Mouse (Mus musculus): ENCODE measurements around the gene Bcl2l15. TPM values are rescaled to one million over a fixed set of nuclear protein-coding genes. Genes with fewer than 3 reads are reported as not detected.

The Bcl2l15 gene
- polyA plus RNA-seq, 1 experiment from 2014 or later, result 0.70 TPM

DNA sequence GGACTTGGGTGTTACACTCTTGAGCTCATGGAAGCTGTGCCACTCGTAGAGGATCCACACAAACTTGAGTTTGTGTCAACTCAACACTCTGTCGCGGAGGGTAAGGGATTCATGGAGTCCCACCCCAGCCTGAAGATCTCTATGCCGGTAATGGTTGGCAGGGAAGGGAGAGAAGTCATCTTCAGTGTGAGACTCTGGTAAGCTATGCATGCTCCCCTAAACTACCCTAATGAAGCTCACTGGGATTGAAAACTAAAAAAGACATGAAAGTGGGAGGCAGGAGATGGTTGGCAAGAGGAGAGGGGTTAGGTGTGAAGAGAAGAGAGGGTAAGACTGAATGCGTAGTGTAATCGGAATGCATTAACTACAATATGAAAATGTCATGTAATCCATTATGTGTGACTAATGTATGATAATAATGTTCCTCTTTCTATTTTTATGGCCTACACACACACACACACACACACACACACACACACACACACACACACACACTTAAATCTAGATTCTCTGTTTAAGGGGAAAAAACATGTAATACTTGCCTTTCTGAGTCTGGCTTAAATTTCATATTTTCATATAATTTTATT is 25.7 kb downstream of the Bcl2l15 start:
- H3K9me3 ChIP-seq (replicated peaks; ENCODE audit: control insufficient read depth, low read length), result no peaks in the 10 kb centered on the region
- H3K36me3 ChIP-seq (ENCODE audit: control insufficient read depth, insufficient read depth, low read length), result no peaks in the 10 kb centered on the region
- no peak overlapping the region for H3K9ac ChIP-seq (ENCODE audit: low read length)
- no peak for ATAC-seq (ENCODE audit: insufficient read depth, low FRiP score)
- H3K27ac ChIP-seq (ENCODE audit: low read length), result no peak overlapping the region
- H3K27me3 ChIP-seq (ENCODE audit: control insufficient read depth, insufficient read depth, low read length), result no peaks in the 10 kb centered on the region
- 84% methylated on average over 6 of the region's 6 CpGs for WGBS
- H3K4me1 ChIP-seq (ENCODE audit: control insufficient read depth, insufficient read depth, low read length), result 0 out of 2 replicates have a peak, but pooled peaks cover 4% of the 10 kb centered on the region
- no peak overlapping the region for H3K4me2 ChIP-seq (ENCODE audit: low read depth, low read length)
- no peak overlapping the region for H3K4me3 ChIP-seq (replicated peaks; ENCODE audit: low read length)

DNA sequence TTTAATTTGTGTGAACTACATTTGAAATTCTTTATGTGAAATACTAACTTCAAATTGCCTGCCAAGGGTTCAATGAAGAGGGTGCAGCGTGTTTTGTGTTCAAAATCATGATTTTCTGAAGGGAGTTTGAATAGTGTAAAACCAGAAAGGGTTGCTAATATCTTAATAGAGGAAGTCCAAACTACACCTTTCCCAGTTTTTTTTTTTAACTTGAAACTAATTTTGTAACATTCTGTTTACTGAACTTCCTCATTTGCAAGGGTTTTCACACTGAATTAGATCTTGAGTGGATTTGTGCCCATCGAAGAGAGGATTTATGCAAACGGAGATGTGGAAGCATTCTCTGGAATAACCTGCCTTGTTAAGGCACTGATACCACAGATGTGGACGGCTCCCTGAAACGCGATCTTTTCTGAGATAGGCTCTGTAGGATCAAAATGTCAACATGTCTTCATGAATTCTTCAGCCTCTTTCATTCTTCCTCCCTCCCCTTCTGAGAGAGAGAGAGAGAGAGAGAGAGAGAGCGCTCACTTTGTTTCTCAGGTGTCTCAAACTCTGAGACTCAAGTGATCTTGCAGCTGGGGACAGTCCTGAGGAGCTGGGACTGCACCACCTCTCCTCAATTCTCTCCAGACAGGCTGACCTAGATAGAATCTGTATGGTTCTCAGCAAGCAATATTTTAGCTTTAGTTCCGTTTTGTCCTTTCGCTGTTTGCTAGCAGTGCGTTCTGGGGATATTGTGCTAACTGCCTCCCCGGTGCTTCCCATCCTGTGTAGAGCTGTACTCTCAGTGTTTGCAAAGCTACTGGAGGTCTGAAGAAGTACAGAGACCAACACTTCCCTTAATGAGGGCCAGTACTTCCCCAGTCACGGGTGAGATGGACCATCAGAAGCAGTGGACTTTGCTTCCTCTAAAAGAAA is 26.7 kb downstream of the Bcl2l15 start, which contains the start of gene Ptpn22:
Ptpn22 (plus strand) TSS at position 915 of the 921 bp plus-strand sequence.
- H3K9me3 ChIP-seq (replicated peaks; ENCODE audit: control insufficient read depth, low read length), result no peaks in the 10 kb centered on the region
- 66% methylated on average over 12 of the region's 12 CpGs for WGBS
- 0 out of 2 replicates have a peak, but pooled peaks cover 4% of the 10 kb centered on the region for H3K4me1 ChIP-seq (ENCODE audit: control insufficient read depth, insufficient read depth, low read length)
- no peaks in the 10 kb centered on the region for H3K27me3 ChIP-seq (ENCODE audit: control insufficient read depth, insufficient read depth, low read length)
- H3K27ac ChIP-seq (ENCODE audit: low read length), result peak within 1 kb of the TSS; percentile 57
- H3K36me3 ChIP-seq (ENCODE audit: control insufficient read depth, insufficient read depth, low read length), result no peaks in the 10 kb centered on the region
- ATAC-seq (ENCODE audit: insufficient read depth, low FRiP score), result no peak
- H3K4me2 ChIP-seq (ENCODE audit: low read depth, low read length), result no peak within 1 kb of the TSS
- no peak within 1 kb of the TSS for H3K9ac ChIP-seq (ENCODE audit: low read length)
- H3K4me3 ChIP-seq (replicated peaks; ENCODE audit: low read length), result 0 out of 2 replicates have a peak within 1 kb of the TSS, but pooled peaks have one; percentile 11

DNA sequence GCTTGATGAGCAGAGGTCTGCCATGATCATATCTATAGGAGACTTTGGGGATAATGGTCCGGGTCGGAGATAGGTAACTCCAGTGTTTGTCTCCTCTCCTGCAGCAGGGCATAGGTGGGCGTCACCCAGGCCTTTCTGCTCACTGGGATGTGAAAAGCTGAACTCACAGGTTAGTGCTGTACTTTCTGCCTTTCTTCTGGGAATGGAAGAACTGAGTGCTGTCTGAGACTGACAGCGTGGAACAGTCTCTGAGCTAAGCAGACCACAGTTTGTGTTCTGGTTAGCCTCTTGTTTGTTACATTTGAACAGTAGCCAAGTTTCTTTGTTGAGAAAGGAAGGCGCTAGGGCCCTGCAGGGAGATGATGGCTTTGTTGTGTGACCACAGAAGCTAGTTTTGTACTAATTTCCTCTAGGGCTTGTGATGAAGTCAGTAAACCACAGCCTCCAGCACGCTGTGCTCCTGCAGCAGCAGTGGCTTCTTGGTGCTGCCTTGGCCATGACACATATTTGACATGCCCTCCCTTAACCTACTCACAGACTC is 27.5 kb downstream of the Bcl2l15 start:
- H3K27ac ChIP-seq (ENCODE audit: low read length), result peak overlapping the region; percentile 57
- H3K9me3 ChIP-seq (replicated peaks; ENCODE audit: control insufficient read depth, low read length), result no peaks in the 10 kb centered on the region
- no peak overlapping the region for H3K9ac ChIP-seq (ENCODE audit: low read length)
- no peak overlapping the region for H3K4me3 ChIP-seq (replicated peaks; ENCODE audit: low read length)
- no peak overlapping the region for H3K4me2 ChIP-seq (ENCODE audit: low read depth, low read length)
- H3K27me3 ChIP-seq (ENCODE audit: control insufficient read depth, insufficient read depth, low read length), result no peaks in the 10 kb centered on the region
- 0 out of 2 replicates have a peak, but pooled peaks cover 4% of the 10 kb centered on the region for H3K4me1 ChIP-seq (ENCODE audit: control insufficient read depth, insufficient read depth, low read length)
- 65% methylated on average over 6 of the region's 6 CpGs for WGBS
- no peak for ATAC-seq (ENCODE audit: insufficient read depth, low FRiP score)
- no peaks in the 10 kb centered on the region for H3K36me3 ChIP-seq (ENCODE audit: control insufficient read depth, insufficient read depth, low read length)

DNA sequence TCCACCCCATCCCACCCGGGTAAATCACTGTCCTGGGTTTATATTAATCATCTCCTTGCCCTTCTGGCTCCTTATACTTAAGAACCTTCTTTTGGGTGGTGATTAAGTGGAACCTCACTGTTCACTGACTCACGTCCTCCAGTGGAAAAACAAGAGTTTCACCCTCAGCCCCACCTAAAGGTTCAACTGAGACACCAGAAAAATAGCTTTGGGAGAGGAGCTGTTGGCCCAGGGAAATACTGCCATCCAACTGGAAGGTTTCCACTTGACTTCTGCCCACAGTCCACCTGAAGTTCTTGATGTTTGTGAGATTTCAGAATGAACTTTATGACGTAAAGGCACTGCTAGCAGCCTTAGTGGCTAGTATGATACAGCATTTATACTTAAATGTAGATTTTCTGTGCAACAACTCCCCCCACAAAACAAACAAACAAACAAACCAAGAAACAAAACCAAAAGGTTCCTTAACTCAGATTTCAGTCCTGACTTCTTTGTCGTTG is 30.4 kb downstream of the Bcl2l15 start:
- H3K27ac ChIP-seq (ENCODE audit: low read length), result no peak overlapping the region
- no peak overlapping the region for H3K4me2 ChIP-seq (ENCODE audit: low read depth, low read length)
- H3K9ac ChIP-seq (ENCODE audit: low read length), result no peak overlapping the region
- no peak for ATAC-seq (ENCODE audit: insufficient read depth, low FRiP score)
- WGBS, result 67% methylated on average over 4 of the region's 4 CpGs
- H3K4me3 ChIP-seq (replicated peaks; ENCODE audit: low read length), result no peak overlapping the region
- no peaks in the 10 kb centered on the region for H3K36me3 ChIP-seq (ENCODE audit: control insufficient read depth, insufficient read depth, low read length)
- 0 out of 2 replicates have a peak, but pooled peaks cover 4% of the 10 kb centered on the region for H3K4me1 ChIP-seq (ENCODE audit: control insufficient read depth, insufficient read depth, low read length)
- no peaks in the 10 kb centered on the region for H3K27me3 ChIP-seq (ENCODE audit: control insufficient read depth, insufficient read depth, low read length)
- no peaks in the 10 kb centered on the region for H3K9me3 ChIP-seq (replicated peaks; ENCODE audit: control insufficient read depth, low read length)

DNA sequence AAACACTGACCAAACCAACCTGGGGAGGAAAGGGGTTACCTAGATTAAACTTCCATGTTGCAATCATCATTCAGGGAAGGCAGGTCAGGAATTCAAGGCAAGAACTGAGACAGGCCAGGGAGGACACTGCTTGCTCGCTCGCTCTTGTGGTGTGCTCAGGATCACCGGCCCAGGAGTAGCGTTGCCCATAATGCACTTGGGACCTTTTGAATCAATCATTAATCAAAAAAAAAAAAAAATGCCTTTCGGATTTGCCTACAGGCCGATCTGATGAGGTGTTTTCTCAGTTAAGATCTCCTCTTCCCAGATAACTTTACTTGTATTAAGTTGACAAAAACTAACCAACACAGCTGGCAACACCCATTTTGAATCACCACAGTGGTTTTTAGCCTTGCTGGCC is 31.8 kb downstream of the Bcl2l15 start:
- Histone ChIP-seq H3K36me3 (ENCODE audit: control insufficient read depth, insufficient read depth, low read length) (no peaks in the 10 kb centered on the region), H3K9me3 (replicated peaks; ENCODE audit: control insufficient read depth, low read length) (no peaks in the 10 kb centered on the region), H3K27me3 (ENCODE audit: control insufficient read depth, insufficient read depth, low read length) (no peaks in the 10 kb centered on the region), H3K4me1 (ENCODE audit: control insufficient read depth, insufficient read depth, low read length) (0 out of 2 replicates have a peak, but pooled peaks cover 4% of the 10 kb centered on the region), H3K4me2 (ENCODE audit: low read depth, low read length) (no peak overlapping the region), H3K4me3 (replicated peaks; ENCODE audit: low read length) (no peak overlapping the region), H3K9ac (ENCODE audit: low read length) (no peak overlapping the region), H3K27ac (ENCODE audit: low read length) (no peak overlapping the region)
- WGBS, result 75% methylated on average over 6 of the region's 6 CpGs
- ATAC-seq (ENCODE audit: insufficient read depth, low FRiP score), result no peak

DNA sequence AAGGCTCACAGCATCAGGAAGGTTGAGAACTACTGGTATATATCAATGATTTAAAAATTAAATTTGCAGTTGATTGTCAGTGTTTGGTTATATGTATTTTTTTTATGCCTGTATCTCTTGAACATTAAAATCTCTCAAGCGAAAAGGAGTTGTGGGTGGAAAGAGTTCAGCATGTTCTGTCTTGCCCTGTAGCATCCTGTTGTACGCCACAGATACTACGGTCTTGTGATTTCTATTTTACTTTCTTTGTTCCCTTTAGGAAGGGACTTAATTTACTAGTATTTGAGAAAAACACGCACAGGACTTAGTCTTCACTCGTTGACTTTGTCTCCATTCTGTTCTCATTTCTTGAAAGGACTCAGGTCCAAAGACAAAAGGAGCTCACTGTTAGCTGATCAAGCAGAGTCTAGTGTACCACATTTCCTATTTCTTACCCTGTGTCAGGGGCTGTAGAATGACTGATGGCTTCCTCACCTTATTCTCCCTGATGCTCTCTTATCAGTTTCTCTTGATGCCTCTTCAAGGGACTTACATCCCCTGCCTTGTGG is 35.1 kb downstream of the Bcl2l15 start:
- H3K4me1 ChIP-seq (ENCODE audit: control insufficient read depth, insufficient read depth, low read length), result no peaks in the 10 kb centered on the region
- no peaks in the 10 kb centered on the region for H3K36me3 ChIP-seq (ENCODE audit: control insufficient read depth, insufficient read depth, low read length)
- WGBS, result 82% methylated on average over 5 of the region's 5 CpGs
- H3K4me2 ChIP-seq (ENCODE audit: low read depth, low read length), result no peak overlapping the region
- no peak for ATAC-seq (ENCODE audit: insufficient read depth, low FRiP score)
- no peak overlapping the region for H3K9ac ChIP-seq (ENCODE audit: low read length)
- no peak overlapping the region for H3K4me3 ChIP-seq (replicated peaks; ENCODE audit: low read length)
- H3K27ac ChIP-seq (ENCODE audit: low read length), result no peak overlapping the region
- no peaks in the 10 kb centered on the region for H3K9me3 ChIP-seq (replicated peaks; ENCODE audit: control insufficient read depth, low read length)
- no peaks in the 10 kb centered on the region for H3K27me3 ChIP-seq (ENCODE audit: control insufficient read depth, insufficient read depth, low read length)

DNA sequence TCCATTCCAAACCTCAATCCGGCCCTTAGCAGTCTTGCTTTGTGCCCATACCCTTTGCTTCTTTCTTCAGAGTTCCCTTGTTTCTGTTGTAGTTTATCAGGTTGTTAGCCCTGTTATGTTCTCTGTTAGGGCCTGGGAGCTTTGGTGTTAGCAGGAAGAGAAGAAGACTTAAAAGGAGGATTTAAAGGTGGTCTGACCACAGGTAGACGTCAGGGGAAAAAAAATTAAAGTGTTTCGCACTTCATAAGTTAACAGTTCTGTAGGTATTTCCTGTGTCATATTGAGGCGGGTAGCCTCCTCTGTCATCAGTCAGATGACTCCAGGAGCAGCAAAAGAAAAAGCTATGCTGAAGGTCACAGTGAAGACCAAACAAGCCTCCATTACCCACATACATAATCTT is 35.6 kb downstream of the Bcl2l15 start:
- no peak for ATAC-seq (ENCODE audit: insufficient read depth, low FRiP score)
- Histone ChIP-seq H3K9ac (ENCODE audit: low read length) (no peak overlapping the region), H3K4me1 (ENCODE audit: control insufficient read depth, insufficient read depth, low read length) (no peaks in the 10 kb centered on the region), H3K27ac (ENCODE audit: low read length) (no peak overlapping the region), H3K4me3 (replicated peaks; ENCODE audit: low read length) (no peak overlapping the region), H3K36me3 (ENCODE audit: control insufficient read depth, insufficient read depth, low read length) (no peaks in the 10 kb centered on the region), H3K27me3 (ENCODE audit: control insufficient read depth, insufficient read depth, low read length) (no peaks in the 10 kb centered on the region), H3K9me3 (replicated peaks; ENCODE audit: control insufficient read depth, low read length) (no peaks in the 10 kb centered on the region), H3K4me2 (ENCODE audit: low read depth, low read length) (no peak overlapping the region)
- 75% methylated on average over 4 of the region's 4 CpGs for WGBS

DNA sequence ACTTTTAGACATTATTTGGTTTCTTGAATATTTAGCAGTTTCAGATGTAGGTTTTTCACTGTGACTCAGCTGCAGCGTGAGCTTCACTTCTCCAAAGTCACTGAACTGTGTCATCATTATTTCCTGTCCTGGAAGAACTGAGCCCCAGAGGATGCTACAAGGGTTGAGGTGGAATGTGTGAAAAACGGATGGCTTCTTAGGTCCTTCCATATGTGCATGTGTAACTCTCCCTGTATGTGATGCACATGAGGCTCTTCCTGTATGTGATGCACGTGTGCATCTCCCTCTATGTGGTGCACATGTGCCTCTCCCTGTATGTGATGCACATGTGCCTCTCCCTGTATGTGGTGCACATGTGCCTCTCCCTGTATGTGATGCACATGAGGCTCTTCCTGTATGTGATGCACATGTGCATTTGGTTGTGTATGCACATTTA is 40.3 kb downstream of the Bcl2l15 start:
- no peak overlapping the region for H3K4me2 ChIP-seq (ENCODE audit: low read depth, low read length)
- WGBS, result 70% methylated on average over 3 of the region's 3 CpGs
- no peak overlapping the region for H3K27ac ChIP-seq (ENCODE audit: low read length)
- H3K9me3 ChIP-seq (replicated peaks; ENCODE audit: control insufficient read depth, low read length), result no peaks in the 10 kb centered on the region
- no peaks in the 10 kb centered on the region for H3K36me3 ChIP-seq (ENCODE audit: control insufficient read depth, insufficient read depth, low read length)
- no peak overlapping the region for H3K4me3 ChIP-seq (replicated peaks; ENCODE audit: low read length)
- no peaks in the 10 kb centered on the region for H3K27me3 ChIP-seq (ENCODE audit: control insufficient read depth, insufficient read depth, low read length)
- no peaks in the 10 kb centered on the region for H3K4me1 ChIP-seq (ENCODE audit: control insufficient read depth, insufficient read depth, low read length)
- no peak for ATAC-seq (ENCODE audit: insufficient read depth, low FRiP score)
- no peak overlapping the region for H3K9ac ChIP-seq (ENCODE audit: low read length)
